Mouse (Mus musculus) spleen, embryonic (tissue): Measurements from ENCODE around the gene Raf1.
"Not testable (repeated sequence)": the region's sequence is repeated elsewhere in the genome, so short reads cannot be mapped to it uniquely, and the experiment has no call there.

ENCODE experiments used
- CTCF ChIA-PET: fragments of 350-600 bp; sonication (Branson Sonifier 250); formaldehyde crosslinking; loops from one replicate; lab custom pipeline; 2022; lab: Charles Lee

Gene Raf1

DNA sequence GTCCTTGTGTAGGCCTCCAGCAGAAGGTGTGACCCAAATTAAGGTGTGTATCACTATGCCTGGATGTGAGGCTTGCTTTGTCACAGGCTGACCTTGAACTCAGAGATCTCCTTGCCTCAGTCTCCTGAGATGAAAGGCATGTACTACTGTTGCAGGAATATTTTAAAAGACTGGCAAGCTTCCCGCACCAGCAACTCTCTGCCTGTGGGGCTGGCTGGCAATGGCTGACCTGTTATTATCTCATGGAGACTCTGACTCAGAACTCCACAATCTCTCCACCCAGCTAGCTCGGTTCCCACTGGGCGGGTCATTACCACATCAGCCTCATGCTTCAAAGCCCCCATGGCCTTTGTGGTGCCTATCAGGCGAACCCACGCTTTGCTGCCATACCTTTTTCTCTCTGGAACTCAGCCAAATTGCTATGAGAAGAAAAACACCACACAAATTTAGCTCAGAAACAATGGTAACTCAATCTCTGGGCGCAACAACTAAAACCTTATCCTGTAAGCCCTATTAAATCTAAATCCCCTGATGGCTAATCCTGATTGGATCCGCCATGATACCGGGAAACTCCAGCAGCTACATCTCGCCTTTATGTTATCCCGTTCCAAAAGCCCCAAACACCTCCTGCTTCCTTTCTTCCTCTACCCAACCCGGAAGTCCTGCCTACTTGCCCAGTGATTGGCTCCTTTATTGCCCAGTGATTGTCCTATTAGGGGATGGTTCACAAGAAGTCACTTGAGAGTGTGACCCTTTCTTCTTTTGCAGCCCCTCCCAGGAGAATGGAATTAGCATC lies 8.6 kb upstream of the Raf1 start:
- CTCF ChIA-PET = no interaction called here

DNA sequence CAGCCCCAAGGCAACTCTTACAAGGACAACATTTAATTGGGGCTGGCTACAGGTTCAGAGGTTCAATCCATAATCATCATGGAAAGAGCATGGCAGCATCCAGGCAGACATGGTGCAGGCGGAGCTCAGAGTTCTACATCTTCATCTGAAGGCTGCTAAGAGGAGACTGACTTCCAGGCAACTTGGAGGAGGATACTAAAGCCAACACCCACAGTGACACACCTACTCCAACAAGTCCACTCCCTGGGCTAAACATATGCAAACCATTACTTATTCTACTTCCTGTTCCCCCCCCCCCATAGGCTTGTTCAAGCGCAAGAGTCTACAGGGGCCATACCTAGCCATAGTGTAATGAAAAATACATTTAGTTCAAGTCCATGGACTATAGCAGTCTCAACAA lies 7.8 kb upstream of the Raf1 start:
- CTCF ChIA-PET = no interaction called here

GRCm38 (mm10) chr6:115681066-115681465 lies 4.6 kb upstream of the Raf1 start:
- CTCF ChIA-PET = no interaction called here

- CTCF ChIA-PET = interaction anchor here (0.7 kb wide), 1 partner anchor 41 kb away, joined by 5 read pairs; no protein-coding TSS in a partner anchor
These were observed 1.6 kb upstream of the Raf1 start for GRCm38 (mm10) chr6:115678012-115678411.

GRCm38 (mm10) chr6:115677441-115677840 lies 1.0 kb upstream of the Raf1 start:
- CTCF ChIA-PET = interaction anchor here (0.7 kb wide), 1 partner anchor 40 kb away, joined by 5 read pairs; no protein-coding TSS in a partner anchor

- CTCF ChIA-PET = interaction anchor here (0.6 kb wide), 1 partner anchor 488 kb away, joined by 3 read pairs; no protein-coding TSS in a partner anchor
These were observed 713 bp downstream of the Raf1 start for GRCm38 (mm10) chr6:115675508-115676336.

GRCm38 (mm10) chr6:115675166-115675507 lies 1.3 kb downstream of the Raf1 start:
- CTCF ChIA-PET = no interaction called here

- CTCF ChIA-PET = no interaction called here
These were observed 2.1 kb downstream of the Raf1 start for GRCm38 (mm10) chr6:115674316-115674715.

- CTCF ChIA-PET = interaction anchor here (0.6 kb wide), 1 partner anchor 16 kb away, joined by 3 read pairs; no protein-coding TSS in a partner anchor
These were observed 3.7 kb downstream of the Raf1 start for GRCm38 (mm10) chr6:115672700-115673099.

GRCm38 (mm10) chr6:115666641-115667040 lies 9.8 kb downstream of the Raf1 start:
- CTCF ChIA-PET = interaction anchor here (0.6 kb wide), 1 partner anchor 231 kb away, joined by 14 read pairs; no protein-coding TSS in a partner anchor

DNA sequence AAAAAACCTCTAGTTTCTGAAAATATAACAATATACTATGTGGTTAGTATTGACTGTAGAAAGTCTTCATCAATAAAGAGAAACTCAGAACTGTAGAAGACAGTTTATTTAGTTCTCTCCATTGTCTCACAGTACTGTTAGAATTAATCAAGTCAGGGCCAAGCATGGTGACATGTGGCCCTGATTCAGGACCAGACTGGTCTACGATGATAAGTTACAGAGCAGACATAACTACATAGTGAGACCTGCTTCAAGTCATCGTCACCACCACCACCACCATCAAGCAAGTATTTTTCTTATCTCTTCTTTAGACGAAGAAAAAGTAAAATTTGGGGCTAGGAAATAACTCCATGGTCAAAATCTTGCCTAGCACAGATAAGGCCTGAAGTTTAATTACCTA lies 12.2 kb downstream of the Raf1 start:
- CTCF ChIA-PET = interaction anchor here (0.8 kb wide), 1 partner anchor 36 kb away, joined by 3 read pairs; no protein-coding TSS in a partner anchor

DNA sequence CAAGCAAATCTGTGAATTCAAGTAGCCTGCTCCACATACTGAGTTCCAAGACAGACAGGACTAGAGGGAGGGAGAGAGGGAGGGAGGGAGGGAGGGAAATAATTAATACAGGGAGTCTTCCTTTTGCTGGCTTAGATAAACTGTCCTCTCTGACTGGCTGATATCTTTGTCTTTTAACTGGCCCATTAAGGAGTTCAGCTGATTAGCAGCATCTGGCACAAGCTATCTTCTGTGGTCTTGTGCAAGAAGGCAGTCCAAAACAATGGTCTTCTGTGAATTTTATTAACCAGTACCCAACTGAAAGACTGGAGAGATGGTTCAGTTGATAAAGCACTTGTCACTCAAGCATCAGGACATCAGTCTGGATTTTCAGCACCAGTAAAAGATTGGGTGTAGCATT lies 17.6 kb downstream of the Raf1 start:
- CTCF ChIA-PET = interaction anchor here (0.8 kb wide), 1 partner anchor 145 kb away, joined by 6 read pairs; no protein-coding TSS in a partner anchor

DNA sequence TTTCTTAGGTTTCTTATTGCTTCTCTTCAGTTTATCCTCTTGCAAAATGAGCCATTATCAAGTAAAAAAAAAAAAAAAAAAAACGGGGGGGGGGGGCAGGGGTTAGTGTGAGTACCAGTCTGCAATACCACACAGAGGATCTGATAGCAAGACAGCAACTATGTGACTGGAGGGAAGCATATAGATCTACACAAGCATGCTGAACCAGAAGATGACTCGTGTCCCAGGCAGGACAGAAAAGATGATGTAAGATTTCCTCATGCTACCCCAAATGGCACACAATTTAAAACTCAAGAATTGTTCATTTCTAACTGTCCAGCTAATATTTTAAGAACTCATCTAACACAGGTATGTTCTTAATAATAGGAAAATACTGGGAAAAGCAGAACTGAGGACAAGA lies 22.5 kb downstream of the Raf1 start:
- CTCF ChIA-PET = no interaction called here

DNA sequence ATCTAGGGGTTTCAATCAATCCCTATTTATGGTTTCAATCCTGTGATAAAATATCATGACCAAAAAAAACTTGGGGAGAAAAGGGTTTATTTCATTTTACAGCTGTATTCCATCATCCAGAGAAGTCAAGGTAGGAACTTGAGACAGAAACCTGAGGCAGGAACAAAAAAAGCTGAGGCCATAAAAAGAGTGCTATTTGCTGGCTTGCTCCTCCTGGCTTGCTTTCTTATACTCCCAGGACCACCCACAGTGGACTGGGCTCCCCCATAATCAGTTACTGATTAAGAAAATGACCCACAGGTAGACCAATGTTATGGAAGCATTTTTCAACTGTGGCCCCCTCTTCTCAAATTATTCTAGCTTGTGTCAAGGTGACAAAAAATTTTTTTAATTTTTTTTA lies 24.7 kb downstream of the Raf1 start:
- CTCF ChIA-PET = no interaction called here

GRCm38 (mm10) chr6:115650476-115651427 lies 25.7 kb downstream of the Raf1 start:
- CTCF ChIA-PET = interaction anchor here (0.6 kb wide), 1 partner anchor 9 kb away, joined by 4 read pairs; no protein-coding TSS in a partner anchor

DNA sequence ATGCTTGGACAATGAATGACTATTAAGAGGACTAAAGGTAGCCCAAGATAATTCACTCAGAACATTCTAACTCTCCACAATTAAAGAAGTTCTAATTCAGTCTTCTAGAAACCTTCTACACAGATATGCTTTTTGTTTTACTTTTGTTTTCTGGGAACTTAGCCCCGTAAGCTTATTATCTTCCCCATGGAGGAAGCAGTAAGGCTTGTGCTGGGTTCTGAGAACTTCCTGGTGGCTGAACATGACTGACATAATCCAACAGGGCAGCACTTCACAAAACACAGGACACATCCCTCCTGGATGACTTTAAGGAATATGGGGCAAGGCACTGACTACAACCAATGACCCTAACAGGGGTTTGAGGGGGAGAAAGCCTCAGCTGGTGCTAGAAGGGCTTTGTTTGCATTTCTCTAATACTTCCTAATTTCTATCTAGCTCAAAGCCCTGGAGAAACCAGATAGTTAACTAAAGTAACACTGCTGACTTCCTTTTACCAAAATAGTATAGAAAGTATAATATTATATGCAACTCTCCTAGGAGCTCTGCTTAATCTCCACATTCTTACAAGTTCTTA lies 26.6 kb downstream of the Raf1 start:
- CTCF ChIA-PET = no interaction called here

DNA sequence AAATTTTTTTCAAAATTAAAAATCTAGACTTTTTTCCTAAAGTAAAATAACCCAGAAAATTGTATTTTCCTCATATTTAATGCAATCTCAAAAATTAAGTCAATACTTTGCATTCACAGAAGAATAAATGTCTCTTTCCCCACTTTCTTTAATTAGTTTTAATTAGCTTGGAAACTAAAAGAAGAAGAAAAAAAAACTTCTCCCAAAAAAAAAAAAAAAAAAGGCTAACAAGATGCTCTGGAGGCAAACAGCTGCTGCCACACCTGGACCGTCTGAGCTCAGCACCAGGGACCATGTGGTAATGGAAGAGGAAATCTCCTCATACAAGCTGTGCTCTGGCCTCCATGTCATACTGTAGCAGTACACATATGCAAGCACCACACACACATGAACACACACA lies 33.1 kb downstream of the Raf1 start:
- CTCF ChIA-PET = no interaction called here

DNA sequence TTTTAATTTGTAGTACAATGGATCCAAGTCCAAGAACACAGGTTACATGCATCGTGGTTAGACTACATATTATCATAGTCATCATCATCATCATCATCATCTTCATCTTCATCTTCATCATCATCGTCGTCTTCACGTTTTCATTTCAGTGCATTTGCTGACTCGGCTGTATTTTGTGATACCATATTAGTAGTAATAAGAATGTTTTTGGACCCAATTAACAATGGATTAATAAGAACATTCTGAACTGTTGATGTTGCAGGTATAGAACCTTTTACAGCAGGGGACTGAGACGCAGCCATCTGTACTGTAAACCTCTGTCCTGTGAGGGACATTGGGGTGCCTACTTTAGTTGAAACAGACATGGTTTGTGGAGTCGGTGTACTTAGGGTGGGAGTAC lies 38.2 kb downstream of the Raf1 start:
- CTCF ChIA-PET = not testable (repeated sequence)

DNA sequence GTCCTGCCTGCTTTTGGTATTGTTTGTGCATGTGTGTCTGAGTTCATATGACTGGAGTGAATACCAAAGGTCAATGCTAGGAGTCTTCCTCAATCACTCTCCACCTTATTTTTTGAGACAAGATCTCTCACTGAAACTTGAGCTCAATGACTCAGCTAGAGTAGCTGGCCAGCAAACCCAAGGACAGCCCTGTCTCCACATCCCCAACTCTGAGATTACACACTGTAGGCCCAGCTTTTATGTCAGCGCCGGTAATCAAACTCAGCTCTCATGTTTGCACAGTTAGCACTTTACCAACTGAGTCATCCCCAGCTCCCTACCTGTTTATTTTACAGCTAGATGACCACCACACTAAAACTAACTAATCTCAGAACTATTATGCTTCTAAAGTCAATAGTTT lies 42.4 kb downstream of the Raf1 start:
- CTCF ChIA-PET = no interaction called here

DNA sequence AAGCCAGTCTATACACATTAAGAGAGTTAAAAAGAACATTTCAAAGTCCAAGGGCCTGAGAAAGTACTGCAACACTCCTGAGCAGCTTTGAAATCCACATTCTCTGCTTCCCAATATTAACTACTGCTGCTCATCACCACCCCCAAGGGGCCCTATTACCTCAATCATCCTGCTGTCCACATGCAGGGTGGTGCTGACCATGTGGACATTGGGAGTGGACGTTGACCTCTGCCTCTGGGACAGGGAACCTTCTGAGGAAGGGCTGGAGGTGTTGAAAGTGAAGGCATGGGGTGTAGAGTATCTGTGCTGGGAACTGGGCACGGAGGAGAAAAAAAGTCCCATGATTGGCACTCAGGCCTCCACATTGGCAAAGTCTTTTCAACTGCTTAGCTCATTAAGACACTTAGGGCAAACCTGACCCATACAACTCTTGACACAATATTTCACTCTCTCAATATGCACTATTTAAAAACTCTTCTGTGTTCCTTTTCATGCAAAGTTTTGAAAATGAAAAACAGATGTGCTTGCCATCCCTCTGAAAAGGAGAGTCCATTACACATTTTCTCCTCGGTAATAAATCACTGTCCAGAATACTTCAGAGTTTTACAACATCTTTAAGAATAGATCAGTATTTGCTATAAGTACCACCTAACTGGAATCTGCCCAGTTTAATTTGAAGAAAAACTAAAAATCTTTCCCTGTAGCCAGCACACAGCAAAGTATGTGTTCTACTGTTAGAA lies 45.2 kb downstream of the Raf1 start:
- CTCF ChIA-PET = no interaction called here
